Mouse (Mus musculus) heart, embryonic 11.5 days (tissue): ENCODE data around the gene Ldb1. TPM values are rescaled to one million over a fixed set of nuclear protein-coding genes. Genes with fewer than 3 reads are reported as not detected.

Source experiments
- ATAC-seq: fragments of 200-750 bp; cut with Nextera tagmentation; replicated peaks from 2 replicates; pipeline ENCODE4 v1.8.0; 2017; ENCODE audit warnings: moderate library complexity; ENCODE audit not compliant: insufficient number of reproducible peaks, low FRiP score, low TSS enrichment
- H3K27ac ChIP-seq: fragments of 300-500 bp; sonication (generic); 2 replicates; pipeline ENCODE4 v1.5.1; 2014; ENCODE audit warnings: mild to moderate bottlenecking, low read depth, low read length
- H3K27me3 ChIP-seq: fragments of 300-500 bp; sonication (generic); 2 replicates; pipeline ENCODE4 v1.6.1; 2014; ENCODE audit warnings: mild to moderate bottlenecking, low read length, mixed read lengths; ENCODE audit not compliant: control insufficient read depth, insufficient read depth
- H3K36me3 ChIP-seq: fragments of 300-500 bp; sonication (generic); 2 replicates; pipeline ENCODE4 v1.6.1; 2014; ENCODE audit warnings: mild to moderate bottlenecking, low read length, moderate library complexity, mixed read lengths; ENCODE audit not compliant: control insufficient read depth, insufficient read depth
- H3K4me1 ChIP-seq: fragments of 300-500 bp; sonication (generic); 2 replicates; pipeline ENCODE4 v1.6.1; 2014; ENCODE audit warnings: low read length; ENCODE audit not compliant: control insufficient read depth, insufficient read depth
- H3K4me2 ChIP-seq: fragments of 300-500 bp; sonication (generic); 2 replicates; pipeline ENCODE4 v1.6.1; 2014; ENCODE audit warnings: mild to moderate bottlenecking, moderate library complexity
- H3K4me3 ChIP-seq: fragments of 300-500 bp; sonication (generic); 2 replicates; pipeline ENCODE4 v1.5.1; 2014; ENCODE audit warnings: low read depth, low read length
- H3K9ac ChIP-seq: fragments of 300-500 bp; sonication (generic); 2 replicates; pipeline ENCODE4 v1.6.1; 2014; ENCODE audit warnings: mild to moderate bottlenecking, low read depth, low read length, moderate library complexity
- H3K9me3 ChIP-seq: fragments of 300-500 bp; sonication (generic); replicated peaks from 2 replicates; pipeline ENCODE4 v1.6.1; 2016; ENCODE audit warnings: low read length; ENCODE audit not compliant: control insufficient read depth
- WGBS: fragments of 180-500 bp; shearing (Covaris S2); extraction: QIAGEN DNeasy Blood & Tissue Kit; methylation state at CpG from one replicate; pipeline ENCODE4 v1.1.7; 2014; ENCODE audit not compliant: insufficient replicate concordance; 5-methylcytosine and 5-hydroxymethylcytosine counted together
- polyA plus RNA-seq: library from polyadenylated mRNA; unstranded; fragments of >200 nt; fragmentation: Nextera tagmentation; extraction: Ambion mirVana; gene quantifications from 2 replicates; pipeline ENCODE4 v1.2.1, GENCODE M21; 2014

Gene Ldb1
- polyA plus RNA-seq, 1 experiment from 2014 or later, result 59.7 TPM

DNA sequence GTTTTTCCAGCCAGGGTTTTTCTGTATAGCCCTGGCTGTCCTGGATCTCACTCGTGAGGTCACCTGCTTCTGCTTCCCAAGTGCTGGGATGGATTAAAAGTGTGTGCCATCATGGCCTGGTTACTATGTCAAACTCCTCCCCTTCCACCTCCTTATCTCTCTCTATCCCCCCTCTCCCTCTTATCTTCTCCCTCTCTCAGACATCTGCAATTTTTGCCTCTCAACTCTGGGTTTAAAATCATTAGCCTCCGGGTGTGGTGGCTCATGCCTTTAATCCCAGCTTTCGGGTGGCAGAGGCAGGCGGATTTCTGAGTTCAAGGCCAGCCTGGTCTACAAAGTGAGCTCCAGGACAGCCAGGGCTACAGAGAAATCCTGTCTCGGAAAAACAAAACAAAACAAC, 29.3 kb upstream of the Ldb1 start:
- ATAC-seq, result no peak
- WGBS, result 74% methylated on average over 5 of the region's 5 CpGs

DNA sequence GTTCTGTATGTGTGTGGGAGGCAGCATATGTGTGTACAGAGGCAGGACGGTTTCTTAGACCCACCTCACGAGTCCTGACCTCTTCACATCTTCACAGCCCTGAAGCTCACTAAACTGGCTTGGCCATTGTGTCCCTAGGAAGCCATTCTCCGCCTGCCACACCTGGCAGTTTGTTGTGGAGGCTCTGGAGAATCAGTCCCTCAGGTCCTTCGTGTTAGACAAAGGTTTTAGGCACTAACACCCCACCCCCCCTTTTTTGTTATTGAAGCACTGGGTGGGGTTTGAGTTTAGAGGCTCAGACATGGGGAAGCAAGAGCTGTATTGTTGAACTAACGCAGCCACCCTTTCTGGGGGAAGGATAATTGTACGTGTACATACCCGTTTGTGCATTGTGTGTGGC, 28.3 kb upstream of the Ldb1 start:
- Histone ChIP-seq H3K27me3 (no peaks in the 10 kb centered on the region), H3K36me3 (peaks cover 24% of the 10 kb centered on the region), H3K4me3 (no peak overlapping the region), H3K9ac (no peak overlapping the region), H3K27ac (no peak overlapping the region), H3K9me3 (no peaks in the 10 kb centered on the region), H3K4me1 (peaks cover 9% of the 10 kb centered on the region), H3K4me2 (no peak overlapping the region)
- no peak for ATAC-seq
- WGBS, result 86% methylated on average over 7 of the region's 7 CpGs

More for the DNA sequence above, 29.3 kb upstream of the Ldb1 start:
- peaks cover 25% of the 10 kb centered on the region for H3K36me3 ChIP-seq
- no peak overlapping the region for H3K4me2 ChIP-seq
- no peak overlapping the region for H3K9ac ChIP-seq
- no peaks in the 10 kb centered on the region for H3K27me3 ChIP-seq
- no peak overlapping the region for H3K4me3 ChIP-seq
- no peak overlapping the region for H3K27ac ChIP-seq
- no peaks in the 10 kb centered on the region for H3K9me3 ChIP-seq
- H3K4me1 ChIP-seq, result peaks cover 9% of the 10 kb centered on the region

DNA sequence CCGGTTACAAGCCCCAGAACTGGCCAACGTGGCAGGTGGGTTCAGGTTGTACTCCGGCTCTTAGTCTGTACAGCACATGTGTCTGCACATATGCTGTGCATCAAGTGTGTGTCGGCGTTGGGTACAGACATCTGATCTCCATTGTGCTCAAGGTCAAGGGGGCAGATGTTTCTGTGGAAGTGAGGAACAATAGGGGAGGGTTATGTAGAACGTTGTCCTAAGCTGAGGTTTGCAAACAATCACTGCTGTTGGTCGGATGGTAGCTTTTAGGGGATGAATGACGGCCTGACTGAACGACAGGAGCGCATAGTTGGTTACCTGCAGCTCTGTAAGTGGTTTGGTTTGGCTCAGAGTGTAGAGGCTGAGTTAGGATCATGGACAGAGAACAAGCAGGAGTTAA, 23.0 kb upstream of the Ldb1 start:
- Histone ChIP-seq H3K27me3 (no peaks in the 10 kb centered on the region), H3K27ac (no peak overlapping the region), H3K9me3 (no peaks in the 10 kb centered on the region), H3K9ac (no peak overlapping the region), H3K36me3 (peaks cover 58% of the 10 kb centered on the region), H3K4me3 (no peak overlapping the region), H3K4me2 (no peak overlapping the region), H3K4me1 (no peaks in the 10 kb centered on the region)
- WGBS, result 83% methylated on average over 10 of the region's 10 CpGs
- no peak for ATAC-seq

DNA sequence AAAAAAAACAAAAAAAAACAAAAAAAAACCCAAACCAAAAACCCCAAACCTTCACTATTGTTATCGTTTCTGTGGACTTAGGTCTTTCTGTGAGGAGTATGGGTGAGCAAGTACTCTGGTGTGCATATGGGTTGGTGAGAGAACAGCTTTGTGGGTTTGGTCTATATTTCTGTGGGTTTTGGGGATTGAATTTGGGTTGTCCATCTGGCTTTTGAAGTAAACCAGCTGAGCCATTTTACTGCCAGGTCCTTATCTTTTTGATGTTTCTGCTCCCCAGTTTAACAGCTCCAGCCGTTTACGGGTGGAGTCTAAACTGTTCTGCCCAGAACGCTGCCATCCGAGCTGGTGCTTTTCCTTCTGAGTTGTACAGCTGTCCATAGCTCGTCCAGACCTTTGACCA, 15.8 kb upstream of the Ldb1 start:
- H3K9me3 ChIP-seq, result no peaks in the 10 kb centered on the region
- H3K4me1 ChIP-seq, result peaks cover 7% of the 10 kb centered on the region
- 60% methylated on average over 6 of the region's 6 CpGs for WGBS
- H3K4me2 ChIP-seq, result no peak overlapping the region
- H3K36me3 ChIP-seq, result peaks cover 31% of the 10 kb centered on the region
- H3K27me3 ChIP-seq, result no peaks in the 10 kb centered on the region
- ATAC-seq, result no peak
- H3K27ac ChIP-seq, result no peak overlapping the region
- H3K4me3 ChIP-seq, result no peak overlapping the region
- no peak overlapping the region for H3K9ac ChIP-seq

DNA sequence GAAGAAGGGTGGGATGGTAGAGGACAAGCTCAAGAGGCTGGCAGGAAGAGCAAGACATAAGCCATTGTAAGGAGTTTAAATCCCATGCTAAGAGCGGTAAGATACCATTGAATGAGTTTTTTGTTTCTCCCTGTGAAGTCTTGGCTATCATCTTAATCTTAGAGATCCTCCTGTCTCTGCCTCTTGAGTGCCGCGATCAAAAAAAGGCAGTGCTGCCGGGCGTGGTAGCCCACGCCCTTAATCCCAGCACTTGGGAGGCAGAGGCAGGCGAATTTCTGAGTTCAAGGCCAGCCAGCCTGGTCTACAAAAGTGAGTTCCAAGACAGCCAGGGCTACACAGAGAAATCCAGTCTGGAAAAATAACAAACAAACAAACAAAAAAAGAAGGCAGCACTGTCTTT, 13.5 kb upstream of the Ldb1 start:
- no peaks in the 10 kb centered on the region for H3K9me3 ChIP-seq
- H3K27me3 ChIP-seq, result no peaks in the 10 kb centered on the region
- H3K4me2 ChIP-seq, result peak overlapping the region; percentile 87
- H3K27ac ChIP-seq, result no peak overlapping the region
- 88% methylated on average over 7 of the region's 7 CpGs for WGBS
- ATAC-seq, result no peak
- H3K4me1 ChIP-seq, result peaks cover 7% of the 10 kb centered on the region
- H3K4me3 ChIP-seq, result no peak overlapping the region
- H3K9ac ChIP-seq, result no peak overlapping the region
- peaks cover 18% of the 10 kb centered on the region for H3K36me3 ChIP-seq

DNA sequence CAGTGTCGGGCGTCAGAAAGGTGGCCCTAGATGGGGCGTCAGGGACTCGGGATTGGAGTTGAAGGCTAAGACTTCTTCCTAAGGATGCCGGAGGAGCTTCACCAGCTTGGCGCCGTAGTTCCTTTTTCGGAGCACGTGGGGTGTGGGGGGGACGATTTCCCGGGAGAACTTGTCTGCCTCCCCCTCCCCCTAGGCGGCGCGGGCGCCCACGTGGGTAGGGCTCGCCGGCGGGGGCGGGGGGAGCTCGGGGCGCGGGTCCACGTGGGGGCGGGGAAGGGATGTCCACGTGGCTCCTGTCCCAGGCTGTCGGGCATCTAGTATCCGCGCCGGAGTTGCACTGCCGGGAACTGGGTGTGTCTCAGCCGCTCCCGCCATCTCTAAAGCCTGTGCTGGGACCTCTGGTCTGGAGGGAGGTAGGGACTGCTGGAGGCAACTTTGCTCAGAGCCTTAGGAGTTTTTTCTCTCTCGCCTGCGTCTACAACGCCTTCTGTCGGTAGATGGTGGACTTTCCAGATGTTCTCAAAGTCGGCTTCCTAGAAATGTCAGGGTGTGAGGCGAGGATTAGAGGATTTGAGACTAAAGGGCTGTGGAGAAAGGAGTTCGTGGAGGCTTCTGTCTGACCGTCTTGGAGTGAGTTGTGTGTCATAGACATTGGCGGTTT, 12.1 kb upstream of the Ldb1 start:
- peak; percentile 72 for ATAC-seq
- Histone ChIP-seq H3K4me1 (peaks cover 7% of the 10 kb centered on the region), H3K9me3 (no peaks in the 10 kb centered on the region), H3K9ac (peak overlapping the region; percentile 94), H3K27ac (peak overlapping the region; percentile 96), H3K4me3 (peak overlapping the region; percentile 85), H3K27me3 (no peaks in the 10 kb centered on the region), H3K4me2 (peak overlapping the region; percentile 87), H3K36me3 (peaks cover 4% of the 10 kb centered on the region)
- under 1% methylated on average over 39 of the region's 42 CpGs for WGBS

DNA sequence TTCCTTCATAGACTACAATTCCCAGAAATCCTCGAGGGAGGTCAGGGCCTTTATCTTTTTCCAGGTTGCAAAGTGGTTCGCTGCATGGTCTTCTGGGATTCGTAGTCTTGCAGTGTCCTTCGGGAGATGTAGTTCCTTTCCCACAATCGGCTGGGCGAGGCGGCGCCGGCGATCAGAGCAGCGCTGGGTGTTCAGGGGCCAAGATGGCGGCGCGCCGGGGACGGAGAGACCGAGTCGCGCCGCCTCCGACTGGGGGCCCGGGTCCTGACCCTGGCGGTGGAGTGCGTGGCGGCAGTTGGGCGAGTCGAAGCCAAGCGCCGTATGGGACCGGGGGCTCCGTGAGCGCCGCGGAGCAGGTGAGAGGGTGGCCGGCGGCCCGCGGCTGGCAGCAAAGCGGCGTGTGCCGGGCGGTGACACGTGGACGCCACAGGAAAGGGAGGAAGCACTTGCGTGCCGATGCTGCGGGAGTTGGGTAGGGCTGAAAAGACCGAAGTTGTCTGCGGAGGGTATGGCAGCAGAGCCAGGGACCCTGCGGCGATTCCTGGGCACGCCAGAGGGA, 11.5 kb upstream of the Ldb1 start:
- H3K4me2 ChIP-seq, result peak overlapping the region; percentile 87
- H3K4me3 ChIP-seq, result peak overlapping the region; percentile 85
- WGBS, result 0% methylated on average over 52 of the region's 52 CpGs

DNA sequence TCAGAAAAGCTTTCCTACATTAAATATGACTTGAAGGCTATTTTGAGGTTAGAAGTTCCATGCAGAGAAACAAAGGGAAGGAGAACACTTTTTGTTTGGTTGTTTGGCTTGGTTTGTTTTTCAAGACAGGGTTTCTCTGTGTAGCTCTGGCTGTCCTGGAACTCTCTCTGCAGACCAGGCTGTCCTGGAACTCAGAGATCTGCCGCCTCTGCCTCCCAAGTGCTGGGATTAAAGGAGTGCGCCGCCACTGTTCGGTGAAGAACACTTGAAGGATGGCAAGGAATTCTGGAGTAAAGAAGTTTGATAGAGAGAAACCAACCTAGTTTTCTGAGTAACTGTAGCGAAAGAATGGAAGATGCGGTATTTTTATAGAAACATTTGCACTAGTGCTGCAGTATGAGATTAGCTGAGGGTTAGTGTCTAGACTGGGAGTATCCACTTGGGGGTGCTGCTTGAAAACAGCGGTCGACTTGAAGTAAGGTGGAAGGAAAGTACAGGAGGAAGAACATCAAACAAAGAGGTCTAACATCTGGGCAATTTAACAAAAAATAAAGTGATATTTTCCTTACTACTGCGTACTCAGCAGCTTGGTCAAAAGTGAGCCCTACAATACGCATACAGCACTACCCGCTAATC, 10.9 kb upstream of the Ldb1 start:
- H3K9me3 ChIP-seq, result no peaks in the 10 kb centered on the region
- peak overlapping the region; percentile 94 for H3K9ac ChIP-seq
- H3K27me3 ChIP-seq, result no peaks in the 10 kb centered on the region
- peak overlapping the region; percentile 87 for H3K4me2 ChIP-seq
- peaks cover 7% of the 10 kb centered on the region for H3K4me1 ChIP-seq
- H3K36me3 ChIP-seq, result no peaks in the 10 kb centered on the region
- 3% methylated on average over 11 of the region's 11 CpGs for WGBS
- H3K27ac ChIP-seq, result peak overlapping the region; percentile 96; the same call in 1 of the 2 replicates
- ATAC-seq, result peak; percentile 64
- peak overlapping the region; percentile 85 for H3K4me3 ChIP-seq

More for the DNA sequence above, 11.5 kb upstream of the Ldb1 start:
- peak overlapping the region; percentile 96 for H3K27ac ChIP-seq
- H3K9me3 ChIP-seq, result no peaks in the 10 kb centered on the region
- ATAC-seq, result peak; percentile 94
- H3K9ac ChIP-seq, result peak overlapping the region; percentile 94
- H3K4me1 ChIP-seq, result peaks cover 7% of the 10 kb centered on the region
- no peaks in the 10 kb centered on the region for H3K36me3 ChIP-seq
- no peaks in the 10 kb centered on the region for H3K27me3 ChIP-seq
